Mouse (Mus musculus): ENCODE data around the gene Rrm2. TPM values are rescaled to one million over a fixed set of nuclear protein-coding genes. Genes with fewer than 3 reads are reported as not detected.

The Rrm2 gene
- 120 and 138 TPM in 2 replicates for polyA plus RNA-seq (2014; fragmentation: Nextera tagmentation; extraction: Ambion mirVana)

GRCm38 (mm10) chr12:24707954-24708823, at the start of gene Rrm2:
Rrm2 (plus strand) TSS chr12:24708241.
- H3K4me1 ChIP-seq (ENCODE audit: control insufficient read depth, insufficient read depth, low read length): peaks cover 12% of the 10 kb centered on the region
- H3K9me3 ChIP-seq (ENCODE audit: control insufficient read depth, low read length): no peaks in the 10 kb centered on the region
- ATAC-seq (ENCODE audit: low read depth) (peak; percentile 91), DNase-seq (ENCODE audit: low spot score) (peak; percentile 96)
- peak within 1 kb of the TSS; percentile 93 for H3K4me3 ChIP-seq (ENCODE audit: low read depth, low read length)
- peaks cover 27% of the 10 kb centered on the region for H3K36me3 ChIP-seq (ENCODE audit: control insufficient read depth, insufficient read depth, low read length)
- peak within 1 kb of the TSS; percentile 84 for H3K27ac ChIP-seq (replicated peaks; ENCODE audit: low read depth, low read length)
- 0% methylated on average over 52 of the region's 83 CpGs for WGBS
- H3K27me3 ChIP-seq (replicated peaks; ENCODE audit: control insufficient read depth, insufficient read depth, low read length): no peaks in the 10 kb centered on the region
- H3K4me2 ChIP-seq (ENCODE audit: low read depth, low read length): peak within 1 kb of the TSS; percentile 77
- peak within 1 kb of the TSS; percentile 83 for H3K9ac ChIP-seq (ENCODE audit: low read depth, low read length)

- peaks cover 75% of the 10 kb centered on the region for H3K36me3 ChIP-seq (ENCODE audit: control insufficient read depth, insufficient read depth, low read length)
- DNase-seq (ENCODE audit: low spot score) (no peak), ATAC-seq (ENCODE audit: low read depth) (no peak)
- H3K9me3 ChIP-seq (ENCODE audit: control insufficient read depth, low read length): no peaks in the 10 kb centered on the region
- no peak overlapping the region for H3K27ac ChIP-seq (replicated peaks; ENCODE audit: low read depth, low read length)
- no peak overlapping the region for H3K4me3 ChIP-seq (ENCODE audit: low read depth, low read length)
- no peak overlapping the region for H3K9ac ChIP-seq (ENCODE audit: low read depth, low read length)
- H3K4me2 ChIP-seq (ENCODE audit: low read depth, low read length): no peak overlapping the region
- no peaks in the 10 kb centered on the region for H3K27me3 ChIP-seq (replicated peaks; ENCODE audit: control insufficient read depth, insufficient read depth, low read length)
- no peaks in the 10 kb centered on the region; the same call in 1 of the 2 replicates for H3K4me1 ChIP-seq (ENCODE audit: control insufficient read depth, insufficient read depth, low read length)
- WGBS: 95% methylated on average over 4 of the region's 4 CpGs
Observed at GRCm38 (mm10) chr12:24658998-24659397, 49.0 kb upstream of the Rrm2 start.

DNA sequence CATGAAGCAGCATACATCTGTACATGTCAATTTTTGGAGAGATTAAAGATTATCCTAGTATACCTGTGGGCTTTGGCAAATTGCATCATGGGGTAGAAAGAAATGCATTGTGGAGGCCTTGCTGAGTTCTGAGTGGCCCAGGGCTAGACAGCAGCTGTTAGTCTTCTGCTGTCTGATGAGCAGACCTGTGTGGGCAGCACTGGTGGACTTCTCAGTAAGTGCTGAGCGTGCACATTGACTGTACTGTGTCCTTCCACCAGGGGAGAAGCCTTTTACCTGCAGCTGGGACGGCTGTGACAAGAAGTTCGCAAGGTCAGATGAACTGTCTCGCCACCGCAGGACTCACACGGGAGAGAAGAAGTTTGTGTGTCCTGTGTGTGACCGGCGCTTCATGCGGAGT, 48.1 kb upstream of the Rrm2 start:
- no peak overlapping the region for H3K4me3 ChIP-seq (ENCODE audit: low read depth, low read length)
- no peaks in the 10 kb centered on the region for H3K27me3 ChIP-seq (replicated peaks; ENCODE audit: control insufficient read depth, insufficient read depth, low read length)
- 90% methylated on average over 9 of the region's 9 CpGs for WGBS

GRCm38 (mm10) chr12:24661100-24661499, 46.9 kb upstream of the Rrm2 start:
- no peaks in the 10 kb centered on the region for H3K27me3 ChIP-seq (replicated peaks; ENCODE audit: control insufficient read depth, insufficient read depth, low read length)
- no peak overlapping the region for H3K27ac ChIP-seq (replicated peaks; ENCODE audit: low read depth, low read length)
- ATAC-seq (ENCODE audit: low read depth) (no peak), DNase-seq (ENCODE audit: low spot score) (no peak)
- H3K36me3 ChIP-seq (ENCODE audit: control insufficient read depth, insufficient read depth, low read length): peaks cover 56% of the 10 kb centered on the region
- no peak overlapping the region for H3K4me3 ChIP-seq (ENCODE audit: low read depth, low read length)
- H3K4me2 ChIP-seq (ENCODE audit: low read depth, low read length): no peak overlapping the region
- 62% methylated on average over 4 of the region's 4 CpGs for WGBS
- H3K9me3 ChIP-seq (ENCODE audit: control insufficient read depth, low read length): no peaks in the 10 kb centered on the region
- H3K9ac ChIP-seq (ENCODE audit: low read depth, low read length): no peak overlapping the region
- H3K4me1 ChIP-seq (ENCODE audit: control insufficient read depth, insufficient read depth, low read length): no peaks in the 10 kb centered on the region; the same call in 1 of the 2 replicates

More for the DNA sequence above, 48.1 kb upstream of the Rrm2 start:
- Histone ChIP-seq H3K9me3 (ENCODE audit: control insufficient read depth, low read length) (no peaks in the 10 kb centered on the region), H3K27ac (replicated peaks; ENCODE audit: low read depth, low read length) (no peak overlapping the region), H3K9ac (ENCODE audit: low read depth, low read length) (no peak overlapping the region), H3K4me1 (ENCODE audit: control insufficient read depth, insufficient read depth, low read length) (no peaks in the 10 kb centered on the region; the same call in 1 of the 2 replicates), H3K36me3 (ENCODE audit: control insufficient read depth, insufficient read depth, low read length) (peaks cover 67% of the 10 kb centered on the region), H3K4me2 (ENCODE audit: low read depth, low read length) (no peak overlapping the region)
- no peak for DNase-seq (ENCODE audit: low spot score)
- no peak for ATAC-seq (ENCODE audit: low read depth)

GRCm38 (mm10) chr12:24662131-24662530, 45.9 kb upstream of the Rrm2 start:
- ATAC-seq (ENCODE audit: low read depth) (no peak), DNase-seq (ENCODE audit: low spot score) (no peak)
- 81% methylated on average over 5 of the region's 5 CpGs for WGBS

GRCm38 (mm10) chr12:24680096-24680491, 27.9 kb upstream of the Rrm2 start:
- no peaks in the 10 kb centered on the region for H3K9me3 ChIP-seq (ENCODE audit: control insufficient read depth, low read length)
- H3K9ac ChIP-seq (ENCODE audit: low read depth, low read length): peak overlapping the region; percentile 80
- peaks cover 21% of the 10 kb centered on the region for H3K4me1 ChIP-seq (ENCODE audit: control insufficient read depth, insufficient read depth, low read length)
- H3K27ac ChIP-seq (replicated peaks; ENCODE audit: low read depth, low read length): peak overlapping the region; percentile 71; the same call in 1 of the 2 replicates
- H3K4me2 ChIP-seq (ENCODE audit: low read depth, low read length): peak overlapping the region; percentile 93
- ATAC-seq (ENCODE audit: low read depth) (no peak), DNase-seq (ENCODE audit: low spot score) (peak; percentile 31)
- H3K36me3 ChIP-seq (ENCODE audit: control insufficient read depth, insufficient read depth, low read length): no peaks in the 10 kb centered on the region
- H3K27me3 ChIP-seq (replicated peaks; ENCODE audit: control insufficient read depth, insufficient read depth, low read length): peaks cover 11% of the 10 kb centered on the region
- peak overlapping the region; percentile 64 for H3K4me3 ChIP-seq (ENCODE audit: low read depth, low read length)
- WGBS: 6% methylated on average over 8 of the region's 9 CpGs

More at GRCm38 (mm10) chr12:24662131-24662530, 45.9 kb upstream of the Rrm2 start:
- Histone ChIP-seq H3K9ac (ENCODE audit: low read depth, low read length) (no peak overlapping the region), H3K4me2 (ENCODE audit: low read depth, low read length) (no peak overlapping the region), H3K9me3 (ENCODE audit: control insufficient read depth, low read length) (no peaks in the 10 kb centered on the region), H3K36me3 (ENCODE audit: control insufficient read depth, insufficient read depth, low read length) (peaks cover 47% of the 10 kb centered on the region), H3K27me3 (replicated peaks; ENCODE audit: control insufficient read depth, insufficient read depth, low read length) (no peaks in the 10 kb centered on the region), H3K4me3 (ENCODE audit: low read depth, low read length) (no peak overlapping the region), H3K27ac (replicated peaks; ENCODE audit: low read depth, low read length) (no peak overlapping the region), H3K4me1 (ENCODE audit: control insufficient read depth, insufficient read depth, low read length) (no peaks in the 10 kb centered on the region)

GRCm38 (mm10) chr12:24680492-24681285, 27.4 kb upstream of the Rrm2 start:
- DNase-seq (ENCODE audit: low spot score): peak; percentile 26
- ATAC-seq (ENCODE audit: low read depth): peak; percentile 70
- peaks cover 11% of the 10 kb centered on the region for H3K27me3 ChIP-seq (replicated peaks; ENCODE audit: control insufficient read depth, insufficient read depth, low read length)
- peak overlapping the region; percentile 80 for H3K9ac ChIP-seq (ENCODE audit: low read depth, low read length)
- H3K36me3 ChIP-seq (ENCODE audit: control insufficient read depth, insufficient read depth, low read length): no peaks in the 10 kb centered on the region
- WGBS: 1% methylated on average over 36 of the region's 61 CpGs
- peak overlapping the region; percentile 64 for H3K4me3 ChIP-seq (ENCODE audit: low read depth, low read length)
- H3K4me2 ChIP-seq (ENCODE audit: low read depth, low read length): peak overlapping the region; percentile 93
- peaks cover 21% of the 10 kb centered on the region for H3K4me1 ChIP-seq (ENCODE audit: control insufficient read depth, insufficient read depth, low read length)
- H3K27ac ChIP-seq (replicated peaks; ENCODE audit: low read depth, low read length): peak overlapping the region; percentile 71
- no peaks in the 10 kb centered on the region for H3K9me3 ChIP-seq (ENCODE audit: control insufficient read depth, low read length)

GRCm38 (mm10) chr12:24681286-24682023, 26.6 kb upstream of the Rrm2 start, which contains the start of gene Cys1:
Cys1 (minus strand) TSS chr12:24681813.
- WGBS: 4% methylated on average over 20 of the region's 20 CpGs
- DNase-seq (ENCODE audit: low spot score) (no peak), ATAC-seq (ENCODE audit: low read depth) (no peak)
- Histone ChIP-seq H3K9me3 (ENCODE audit: control insufficient read depth, low read length) (no peaks in the 10 kb centered on the region), H3K36me3 (ENCODE audit: control insufficient read depth, insufficient read depth, low read length) (no peaks in the 10 kb centered on the region), H3K27me3 (replicated peaks; ENCODE audit: control insufficient read depth, insufficient read depth, low read length) (peaks cover 11% of the 10 kb centered on the region), H3K4me3 (ENCODE audit: low read depth, low read length) (peak within 1 kb of the TSS; percentile 64), H3K27ac (replicated peaks; ENCODE audit: low read depth, low read length) (peak within 1 kb of the TSS; percentile 71), H3K9ac (ENCODE audit: low read depth, low read length) (peak within 1 kb of the TSS; percentile 80), H3K4me1 (ENCODE audit: control insufficient read depth, insufficient read depth, low read length) (peaks cover 21% of the 10 kb centered on the region), H3K4me2 (ENCODE audit: low read depth, low read length) (peak within 1 kb of the TSS; percentile 93)

Measured in embryonic facial prominence, embryonic 14.5 days (tissue).